Mouse (Mus musculus) lung, adult 2 months (tissue): ENCODE data around the gene Ap2b1.

ENCODE experiments used
- CTCF ChIP-seq: fragments of 200-500 bp; IDR thresholded peaks from 2 replicates; pipeline ENCODE4 v1.5.1; 2011; ENCODE audit warnings: mild to moderate bottlenecking, low read length, control low read depth; ENCODE audit not compliant: insufficient read depth
- POLR2A ChIP-seq: fragments of 200-500 bp; IDR thresholded peaks from 2 replicates; pipeline ENCODE4 v1.6.1; 2011; ENCODE audit warnings: low read depth, mild to moderate bottlenecking, control low read depth, low read length, borderline replicate concordance; ENCODE audit errors: extremely low read depth

DNA sequence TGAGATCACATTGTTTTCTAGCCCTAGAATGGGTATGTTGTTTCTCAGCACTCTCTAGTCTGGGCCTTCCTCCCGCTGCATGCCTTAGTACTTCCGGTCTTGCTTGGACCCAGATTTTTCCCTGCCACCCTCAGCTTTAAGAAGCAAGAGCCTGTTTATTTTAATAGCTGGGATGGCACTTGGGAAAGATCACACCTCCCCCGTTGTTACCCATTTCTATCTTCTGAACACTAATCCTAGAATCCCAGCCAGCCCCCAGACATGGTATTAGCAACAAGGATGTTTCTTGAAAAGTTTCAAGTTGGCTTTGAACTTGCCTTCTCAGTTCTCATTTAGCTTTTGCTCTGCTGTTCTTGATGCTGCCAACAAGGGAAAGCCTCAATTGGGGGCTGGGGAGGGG, 107.6 kb downstream of the Ap2b1 start:
- TF ChIP-seq CTCF (no peak), POLR2A (no peak)
